Mouse (Mus musculus): ENCODE measurements around the gene Lrba. TPM values are rescaled to one million over a fixed set of nuclear protein-coding genes. Genes with fewer than 3 reads are reported as not detected.

Lrba gene
- polyA plus RNA-seq, 1 experiment from 2014 or later, result 7.0 TPM

- Histone ChIP-seq H3K36me3 (peaks cover 74% of the 10 kb centered on the region), H3K4me3 (replicated peaks) (no peak overlapping the region), H3K27ac (no peak overlapping the region), H3K9ac (replicated peaks) (no peak overlapping the region), H3K27me3 (no peaks in the 10 kb centered on the region), H3K4me2 (replicated peaks) (no peak overlapping the region), H3K9me3 (no peaks in the 10 kb centered on the region), H3K4me1 (replicated peaks) (peaks cover 6% of the 10 kb centered on the region; the same call in 1 of the 2 replicates)
- ATAC-seq, result no peak
- WGBS, result 47% methylated on average over 6 of the region's 6 CpGs
Observed at GRCm38 (mm10) chr3:86796716-86797115, 572.2 kb downstream of the Lrba start.

GRCm38 (mm10) chr3:86797871-86798460, 573.5 kb downstream of the Lrba start:
- no peak for ATAC-seq
- WGBS, result 93% methylated on average over 13 of the region's 13 CpGs
- Histone ChIP-seq H3K4me2 (replicated peaks) (no peak overlapping the region), H3K4me3 (replicated peaks) (no peak overlapping the region), H3K27ac (no peak overlapping the region), H3K27me3 (no peaks in the 10 kb centered on the region), H3K9ac (replicated peaks) (no peak overlapping the region), H3K4me1 (replicated peaks) (peaks cover 6% of the 10 kb centered on the region; the same call in 1 of the 2 replicates), H3K9me3 (no peaks in the 10 kb centered on the region), H3K36me3 (peaks cover 69% of the 10 kb centered on the region)

GRCm38 (mm10) chr3:86799041-86799440, 574.6 kb downstream of the Lrba start:
- H3K4me3 ChIP-seq (replicated peaks), result no peak overlapping the region
- H3K4me2 ChIP-seq (replicated peaks), result no peak overlapping the region
- ATAC-seq, result no peak
- 94% methylated on average over 9 of the region's 9 CpGs for WGBS
- H3K27ac ChIP-seq, result no peak overlapping the region
- peaks cover 61% of the 10 kb centered on the region for H3K36me3 ChIP-seq
- no peaks in the 10 kb centered on the region for H3K27me3 ChIP-seq
- no peaks in the 10 kb centered on the region for H3K9me3 ChIP-seq
- no peak overlapping the region for H3K9ac ChIP-seq (replicated peaks)
- peaks cover 6% of the 10 kb centered on the region; the same call in 1 of the 2 replicates for H3K4me1 ChIP-seq (replicated peaks)

GRCm38 (mm10) chr3:86800841-86801240, 576.4 kb downstream of the Lrba start:
- 86% methylated on average over 8 of the region's 8 CpGs for WGBS
- Histone ChIP-seq H3K4me3 (replicated peaks) (no peak overlapping the region), H3K36me3 (peaks cover 68% of the 10 kb centered on the region), H3K9ac (replicated peaks) (no peak overlapping the region), H3K27ac (no peak overlapping the region), H3K4me2 (replicated peaks) (no peak overlapping the region), H3K27me3 (no peaks in the 10 kb centered on the region), H3K4me1 (replicated peaks) (peaks cover 6% of the 10 kb centered on the region; the same call in 1 of the 2 replicates), H3K9me3 (no peaks in the 10 kb centered on the region)
- ATAC-seq, result no peak

- Histone ChIP-seq H3K4me3 (replicated peaks) (no peak overlapping the region), H3K9me3 (no peaks in the 10 kb centered on the region), H3K4me2 (replicated peaks) (no peak overlapping the region), H3K27me3 (no peaks in the 10 kb centered on the region), H3K9ac (replicated peaks) (no peak overlapping the region), H3K4me1 (replicated peaks) (peaks cover 6% of the 10 kb centered on the region; the same call in 1 of the 2 replicates), H3K27ac (no peak overlapping the region), H3K36me3 (peaks cover 62% of the 10 kb centered on the region)
- 57% methylated on average over 8 of the region's 8 CpGs for WGBS
- ATAC-seq, result no peak
Observed at GRCm38 (mm10) chr3:86802825-86803224, 578.3 kb downstream of the Lrba start.

- H3K9ac ChIP-seq (replicated peaks), result no peak overlapping the region
- no peak overlapping the region for H3K4me2 ChIP-seq (replicated peaks)
- peaks cover 49% of the 10 kb centered on the region for H3K36me3 ChIP-seq
- H3K4me3 ChIP-seq (replicated peaks), result no peak overlapping the region
- no peak for ATAC-seq
- 0 out of 2 replicates have a peak overlapping the region, but pooled peaks have one; percentile 35 for H3K27ac ChIP-seq
- WGBS, result 91% methylated on average over 9 of the region's 9 CpGs
- peaks cover 6% of the 10 kb centered on the region; the same call in 1 of the 2 replicates for H3K4me1 ChIP-seq (replicated peaks)
- H3K9me3 ChIP-seq, result no peaks in the 10 kb centered on the region
- H3K27me3 ChIP-seq, result no peaks in the 10 kb centered on the region
Observed at GRCm38 (mm10) chr3:86804265-86804664, 579.8 kb downstream of the Lrba start.

- H3K27ac ChIP-seq, result no peak overlapping the region
- WGBS, result 97% methylated on average over 9 of the region's 9 CpGs
- H3K4me3 ChIP-seq (replicated peaks), result no peak overlapping the region
- H3K27me3 ChIP-seq, result no peaks in the 10 kb centered on the region
- H3K9ac ChIP-seq (replicated peaks), result no peak overlapping the region
- H3K9me3 ChIP-seq, result no peaks in the 10 kb centered on the region
- no peak for ATAC-seq
- H3K4me2 ChIP-seq (replicated peaks), result no peak overlapping the region
- peaks cover 34% of the 10 kb centered on the region for H3K36me3 ChIP-seq
- H3K4me1 ChIP-seq (replicated peaks), result no peaks in the 10 kb centered on the region
Observed at GRCm38 (mm10) chr3:86806834-86807233, 582.4 kb downstream of the Lrba start.

- no peak overlapping the region for H3K27ac ChIP-seq
- WGBS, result 79% methylated on average over 14 of the region's 14 CpGs
Observed at GRCm38 (mm10) chr3:86807750-86808467, 583.4 kb downstream of the Lrba start.

GRCm38 (mm10) chr3:86809199-86809598, 584.7 kb downstream of the Lrba start:
- Histone ChIP-seq H3K9me3 (no peaks in the 10 kb centered on the region), H3K4me1 (replicated peaks) (no peaks in the 10 kb centered on the region), H3K27ac (no peak overlapping the region), H3K4me2 (replicated peaks) (no peak overlapping the region), H3K27me3 (no peaks in the 10 kb centered on the region), H3K9ac (replicated peaks) (no peak overlapping the region), H3K36me3 (peaks cover 33% of the 10 kb centered on the region), H3K4me3 (replicated peaks) (no peak overlapping the region)
- 87% methylated on average over 9 of the region's 9 CpGs for WGBS
- no peak for ATAC-seq

More at GRCm38 (mm10) chr3:86807750-86808467, 583.4 kb downstream of the Lrba start:
- no peak for ATAC-seq
- peaks cover 30% of the 10 kb centered on the region for H3K36me3 ChIP-seq
- H3K4me1 ChIP-seq (replicated peaks), result no peaks in the 10 kb centered on the region
- no peaks in the 10 kb centered on the region for H3K9me3 ChIP-seq
- H3K4me2 ChIP-seq (replicated peaks), result no peak overlapping the region
- H3K27me3 ChIP-seq, result no peaks in the 10 kb centered on the region
- no peak overlapping the region for H3K4me3 ChIP-seq (replicated peaks)
- H3K9ac ChIP-seq (replicated peaks), result no peak overlapping the region

- 66% methylated on average over 2 of the region's 2 CpGs for WGBS
- Histone ChIP-seq H3K27me3 (no peaks in the 10 kb centered on the region), H3K36me3 (peaks cover 33% of the 10 kb centered on the region), H3K4me2 (replicated peaks) (no peak overlapping the region), H3K4me1 (replicated peaks) (no peaks in the 10 kb centered on the region), H3K9me3 (no peaks in the 10 kb centered on the region), H3K9ac (replicated peaks) (no peak overlapping the region), H3K27ac (no peak overlapping the region), H3K4me3 (replicated peaks) (no peak overlapping the region)
- no peak for ATAC-seq
Observed at GRCm38 (mm10) chr3:86809646-86810045, 585.2 kb downstream of the Lrba start.

- H3K36me3 ChIP-seq, result peaks cover 27% of the 10 kb centered on the region
- no peak for ATAC-seq
- no peaks in the 10 kb centered on the region for H3K4me1 ChIP-seq (replicated peaks)
- no peak overlapping the region for H3K4me2 ChIP-seq (replicated peaks)
- no peak overlapping the region for H3K27ac ChIP-seq
- whole genome bisulfite sequencing, result 89% methylated on average over 5 of the region's 5 CpGs
- H3K9me3 ChIP-seq, result no peaks in the 10 kb centered on the region
- no peaks in the 10 kb centered on the region for H3K27me3 ChIP-seq
- no peak overlapping the region for H3K9ac ChIP-seq (replicated peaks)
- H3K4me3 ChIP-seq (replicated peaks), result no peak overlapping the region
Observed at GRCm38 (mm10) chr3:86810908-86811307, 586.4 kb downstream of the Lrba start.

GRCm38 (mm10) chr3:86812689-86813088, 588.2 kb downstream of the Lrba start:
- H3K27ac ChIP-seq, result no peak overlapping the region
- H3K27me3 ChIP-seq, result no peaks in the 10 kb centered on the region
- H3K4me3 ChIP-seq (replicated peaks), result no peak overlapping the region
- H3K9me3 ChIP-seq, result no peaks in the 10 kb centered on the region
- H3K9ac ChIP-seq (replicated peaks), result no peak overlapping the region
- WGBS, result 16% methylated on average over 3 of the region's 3 CpGs
- peaks cover 21% of the 10 kb centered on the region for H3K36me3 ChIP-seq
- peaks cover 2% of the 10 kb centered on the region for H3K4me1 ChIP-seq (replicated peaks)
- peak; percentile 91 for ATAC-seq
- H3K4me2 ChIP-seq (replicated peaks), result no peak overlapping the region
